Mouse (Mus musculus): ENCODE results near the gene Tmtc2.

The Tmtc2 gene

DNA sequence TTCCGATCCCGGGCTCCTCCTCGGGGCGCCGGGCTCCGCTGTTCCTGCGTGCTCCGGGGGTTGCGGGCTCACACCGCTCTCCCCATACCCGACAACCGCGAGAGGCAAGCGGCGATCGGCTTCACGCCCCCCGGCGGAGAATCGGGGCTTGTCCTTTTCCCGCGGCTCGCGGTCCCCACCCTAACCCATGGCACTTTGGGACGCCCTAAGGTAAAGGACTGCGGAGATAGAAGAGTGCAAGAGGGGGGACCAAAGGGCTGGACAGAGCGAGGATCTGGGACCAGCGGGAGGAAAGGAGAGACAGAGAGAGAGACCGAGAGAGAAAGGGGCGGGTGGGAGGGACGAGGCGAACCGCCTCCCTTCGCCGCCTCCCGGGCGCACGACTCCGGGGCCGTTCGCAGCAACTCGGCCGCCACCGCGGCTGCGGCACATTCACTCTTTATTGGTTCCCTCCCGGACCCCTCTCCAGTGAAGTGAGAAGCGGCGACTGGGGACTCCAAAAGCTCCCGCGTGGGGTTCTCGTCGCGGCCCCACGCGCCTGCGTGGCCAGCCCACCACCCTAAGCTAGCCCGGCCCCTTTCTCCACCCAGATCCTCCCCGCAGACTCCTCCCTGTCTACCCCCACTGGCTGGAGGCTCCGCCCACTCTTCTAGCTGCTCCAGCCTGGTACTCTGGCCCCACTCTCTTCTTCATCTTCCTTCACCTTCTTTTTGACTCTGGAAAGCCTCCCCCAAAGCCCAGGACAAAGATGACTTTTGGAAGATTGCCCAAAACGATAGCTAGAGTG is at the start of gene Tmtc2:
Gene Tmtc2, minus strand, starts transcription at position 544 of the 787 bp plus-strand sequence.
- DNase-seq (ENCODE audit: low spot score) = peak; percentile 88

DNA sequence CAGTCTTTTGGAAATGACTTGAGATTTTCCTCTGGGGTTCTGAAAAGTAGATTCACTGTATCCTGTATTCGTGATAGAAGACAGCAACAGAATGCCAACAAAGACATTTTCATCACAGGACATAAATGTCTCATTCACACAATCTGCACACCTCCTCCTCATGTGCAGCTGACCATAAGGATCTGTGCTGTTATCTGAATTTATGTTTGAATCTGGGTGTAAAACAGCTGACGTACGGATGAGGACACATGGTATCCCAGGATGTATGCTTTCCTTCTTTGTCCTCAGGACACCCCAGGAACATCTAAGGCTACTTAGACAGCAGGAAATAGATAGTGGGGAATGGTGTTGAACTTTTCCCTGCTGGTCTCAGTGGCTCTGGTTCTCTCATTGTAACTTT is 37.9 kb upstream of the Tmtc2 start:
- DNase-seq (ENCODE audit: low spot score) = no peak

DNA sequence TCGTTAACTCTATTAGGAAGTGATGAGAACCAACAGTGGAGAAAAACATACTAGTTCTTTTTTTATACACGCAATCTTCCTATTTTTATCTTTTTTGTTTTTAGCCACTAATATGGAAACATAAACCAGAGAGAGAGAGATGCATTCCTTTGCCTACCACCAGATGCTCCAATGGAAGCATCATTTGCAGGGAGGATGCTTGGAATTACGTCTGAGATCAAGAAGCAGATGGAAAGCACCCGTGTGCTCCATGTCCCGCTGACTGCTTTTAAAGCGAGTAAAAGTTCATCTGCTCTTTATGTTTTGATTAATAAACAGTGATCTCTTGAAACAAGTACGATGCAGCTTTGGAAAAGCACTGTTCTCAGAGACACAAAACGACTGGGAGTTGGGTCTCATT is 24.6 kb upstream of the Tmtc2 start:
- DNase-seq (ENCODE audit: low spot score) = no peak

DNA sequence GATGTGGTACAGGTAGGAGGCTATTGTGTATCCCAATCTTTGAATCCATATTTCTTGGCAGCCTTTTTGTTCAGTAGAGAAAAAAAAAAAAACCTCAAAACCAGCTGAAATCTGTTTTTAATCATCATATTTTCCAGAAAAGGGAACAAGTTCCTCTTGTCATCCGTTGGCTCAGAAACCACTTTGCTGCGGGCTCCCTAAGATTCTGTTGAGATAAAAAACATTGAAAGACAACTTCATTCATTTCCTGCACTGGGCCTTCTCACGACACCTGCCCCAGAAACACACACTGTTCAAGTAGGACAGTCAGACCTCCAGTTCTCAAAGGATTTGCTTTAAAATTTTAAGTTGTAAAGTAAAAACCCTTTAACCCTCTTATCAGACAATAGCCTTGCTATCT is 23.0 kb upstream of the Tmtc2 start:
- no peak for DNase-seq (ENCODE audit: low spot score)

DNA sequence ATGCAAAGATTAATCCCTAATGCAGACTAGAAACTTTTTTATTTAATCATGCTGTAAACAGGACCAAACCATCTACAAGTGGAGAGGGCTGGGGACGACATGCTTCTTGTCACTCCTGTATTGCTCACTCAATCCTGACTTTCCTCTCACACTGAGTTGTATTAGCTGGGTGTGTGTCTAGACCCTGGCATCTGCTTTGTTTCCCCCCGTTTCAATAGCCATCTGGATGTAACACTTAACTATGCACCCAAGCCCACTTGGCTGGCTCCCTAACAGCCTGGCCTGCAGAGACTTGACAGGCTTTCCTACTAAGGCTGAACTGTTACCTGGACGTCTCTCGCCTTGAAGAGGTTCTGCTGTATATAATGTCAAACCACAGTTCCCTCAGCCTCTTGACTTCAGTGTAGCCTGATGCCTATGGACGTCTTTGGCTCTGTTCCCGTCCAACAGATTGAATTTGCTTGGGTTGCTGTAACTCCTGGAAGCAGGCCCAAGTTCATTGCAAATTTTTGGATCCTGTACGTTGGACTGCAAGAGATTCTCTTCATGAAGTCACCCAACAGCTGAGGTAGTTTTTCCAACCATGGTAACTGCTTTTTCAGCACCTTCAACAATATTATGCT is 21.3 kb upstream of the Tmtc2 start:
- DNase-seq (ENCODE audit: low spot score) = no peak

DNA sequence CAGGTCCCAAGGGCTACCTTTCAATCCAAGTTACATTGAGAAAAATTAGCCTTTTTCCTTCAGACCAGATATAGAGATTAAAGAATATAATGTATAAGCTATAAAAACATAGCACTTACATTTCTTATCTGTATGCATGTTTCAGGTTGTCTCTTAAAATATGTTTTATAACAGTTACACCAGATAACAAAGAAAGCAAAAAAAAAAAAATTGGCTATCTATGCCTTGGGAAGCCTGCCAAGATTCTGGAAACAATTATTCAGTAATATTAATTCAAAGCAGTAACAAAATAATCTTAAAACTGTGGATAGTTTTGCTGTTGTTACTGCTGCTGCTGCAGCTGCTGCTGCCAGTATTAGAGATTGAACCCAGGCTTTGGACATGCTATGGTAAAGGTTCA is 13.9 kb upstream of the Tmtc2 start:
- no peak for DNase-seq (ENCODE audit: low spot score)

DNA sequence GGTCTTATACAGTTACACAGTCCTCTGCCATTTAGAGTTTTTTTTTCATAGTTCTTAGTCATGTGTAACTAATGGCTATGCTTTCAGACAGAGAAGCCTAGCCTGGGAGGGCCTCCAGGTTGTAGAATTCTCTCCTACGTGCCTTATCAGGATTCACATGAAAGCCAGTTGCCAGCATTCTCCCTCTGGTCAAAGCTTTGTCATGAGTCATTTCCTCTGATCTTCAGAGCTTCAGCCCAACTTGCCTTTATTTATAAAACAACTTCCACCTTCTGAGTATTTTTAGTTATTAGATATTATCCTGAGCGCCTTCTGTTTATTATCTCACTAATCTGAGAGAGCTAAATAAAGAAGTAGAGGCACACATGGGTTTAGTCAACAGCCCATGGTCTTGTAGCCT is 5.1 kb upstream of the Tmtc2 start:
- DNase-seq (ENCODE audit: low spot score) = no peak

DNA sequence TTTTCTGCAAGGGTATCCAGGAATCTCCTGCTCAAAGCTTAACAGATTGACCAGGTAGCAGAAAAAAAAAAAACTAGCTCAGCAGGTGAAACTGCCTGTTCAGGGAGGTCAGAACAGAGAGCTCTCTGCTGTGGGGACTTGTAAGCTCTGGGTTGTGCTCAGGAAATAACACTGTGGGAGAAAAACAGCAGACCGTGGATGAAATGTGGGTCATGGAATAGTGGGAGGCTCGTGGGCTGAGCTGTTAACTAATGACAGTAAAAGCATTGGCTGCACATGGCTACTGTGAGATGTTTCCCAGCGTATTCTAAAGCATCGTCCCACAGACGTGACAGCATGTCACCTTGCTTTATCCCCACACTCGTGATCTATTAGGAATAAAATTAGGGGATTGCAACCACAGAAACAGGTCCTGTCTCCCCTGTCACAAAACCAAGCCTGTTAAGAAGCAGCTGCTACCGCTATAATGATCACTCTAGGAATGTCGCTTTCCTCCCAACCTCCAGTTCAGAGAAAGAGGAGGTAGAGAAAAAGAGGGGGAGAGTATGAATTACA is 4.1 kb upstream of the Tmtc2 start:
- no peak for DNase-seq (ENCODE audit: low spot score)

DNA sequence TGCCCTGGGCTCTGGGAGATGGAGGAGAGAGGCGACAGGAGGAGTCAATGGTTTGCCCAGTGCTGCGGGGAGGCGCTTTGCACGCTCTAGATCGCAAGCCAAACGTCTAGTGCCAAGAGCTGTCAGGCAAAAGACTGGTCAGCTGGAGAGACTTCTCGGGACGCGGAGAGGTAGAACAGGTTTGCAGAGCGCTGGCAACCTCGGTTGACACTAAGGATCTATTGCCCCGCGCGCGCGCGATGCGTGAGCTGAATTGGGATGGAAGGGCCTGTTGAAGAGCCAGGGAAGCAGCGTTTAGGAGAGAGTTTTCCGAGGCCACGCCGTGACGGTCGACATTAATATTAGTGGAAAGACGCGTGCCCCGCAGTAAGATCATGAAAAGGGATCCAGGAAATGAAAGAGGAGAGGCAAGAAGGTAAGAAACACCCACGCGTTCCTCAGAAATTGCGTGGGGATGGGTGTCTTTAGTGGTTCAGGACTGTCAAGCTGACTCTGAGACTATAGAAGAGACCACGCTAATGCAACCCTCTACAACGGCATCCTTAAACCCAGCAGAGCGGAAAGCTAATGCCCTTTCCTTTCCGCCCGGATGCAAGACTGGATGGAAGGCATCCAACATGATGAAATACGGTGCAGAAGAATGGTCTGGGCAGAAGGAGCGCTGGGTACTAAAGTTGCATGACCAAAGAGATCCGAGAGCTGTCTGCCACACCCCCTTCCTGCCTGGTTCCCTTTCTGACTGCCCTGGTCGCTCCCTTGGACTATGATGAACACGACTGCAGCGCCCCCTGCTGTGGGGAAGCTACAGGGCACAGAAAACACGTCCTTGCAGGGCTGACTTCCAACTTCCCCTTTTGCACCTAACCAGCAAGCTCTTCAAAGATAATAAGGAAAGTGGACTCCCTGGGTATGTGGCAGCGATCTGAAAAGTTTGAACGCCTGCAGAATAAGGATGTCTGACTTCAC is 727 bp upstream of the Tmtc2 start:
- peak; percentile 91 for DNase-seq (ENCODE audit: low spot score)

DNA sequence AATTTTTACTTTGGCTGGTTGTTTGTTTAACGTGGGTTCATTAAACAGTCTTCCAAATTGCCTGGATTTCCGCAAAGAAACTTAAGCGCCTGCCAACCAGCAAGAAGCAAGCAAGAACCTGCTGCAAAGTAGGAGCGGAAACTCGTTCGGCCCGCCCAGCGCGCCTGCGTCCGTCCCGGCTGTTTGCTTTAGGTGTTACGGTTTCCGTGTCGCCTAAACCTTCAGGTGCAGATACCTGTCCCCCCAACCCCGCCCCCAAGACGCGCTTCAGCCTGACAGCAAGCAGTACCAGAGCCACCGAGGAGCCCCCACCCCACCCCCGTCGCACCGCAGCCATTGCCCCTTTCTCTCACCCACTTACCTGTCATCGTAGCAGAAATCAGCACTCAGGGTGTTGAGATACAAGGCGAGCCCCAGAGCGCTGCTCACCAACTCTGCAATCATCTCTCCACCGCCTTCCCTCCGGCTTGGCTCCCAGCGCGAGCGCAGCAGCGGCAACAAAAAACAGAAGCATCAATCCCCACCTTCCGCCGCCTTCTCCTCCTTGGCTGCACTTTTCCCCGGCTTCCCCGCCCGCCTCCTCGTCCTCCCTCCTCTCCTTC is 844 bp downstream of the Tmtc2 start:
- peak; percentile 64 for DNase-seq (ENCODE audit: low spot score)

DNA sequence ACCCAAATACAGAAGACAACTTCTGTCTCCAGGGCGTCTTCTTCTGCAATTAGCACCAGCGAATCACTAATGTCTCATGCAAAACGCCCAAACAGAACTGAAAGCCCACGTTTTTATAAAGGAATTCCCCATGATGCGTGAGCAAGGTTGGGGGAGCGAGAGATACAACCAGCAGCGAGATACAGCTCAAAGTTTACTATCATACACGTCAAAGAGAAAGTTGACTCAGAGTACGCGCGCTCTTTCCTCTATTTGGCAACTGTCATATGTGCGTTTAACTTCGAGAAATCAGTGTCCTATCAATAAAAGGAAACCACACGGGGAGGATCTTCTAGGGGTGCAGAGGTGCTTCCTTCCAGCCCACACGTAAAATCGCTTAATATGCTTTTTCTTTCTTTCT is 1.4 kb downstream of the Tmtc2 start:
- DNase-seq (ENCODE audit: low spot score) = no peak

DNA sequence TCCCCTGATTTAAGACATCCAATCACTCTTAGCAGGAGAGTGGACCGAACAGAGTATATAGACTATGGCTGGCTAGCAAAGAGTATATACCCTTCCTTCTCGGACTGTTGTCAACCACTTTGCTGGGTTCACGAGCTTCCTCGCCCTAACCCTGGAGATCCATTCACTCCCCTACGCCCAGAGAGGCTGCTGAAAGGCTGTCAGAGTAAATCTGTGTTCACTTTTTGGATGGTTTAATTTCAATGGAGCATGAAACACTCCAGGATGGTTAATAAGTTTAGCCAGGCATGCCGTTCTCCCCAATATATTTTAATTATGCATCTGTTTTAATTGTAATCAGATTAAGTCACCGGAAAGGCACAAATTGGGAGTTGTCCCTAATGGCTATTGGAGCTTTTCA is 1.9 kb downstream of the Tmtc2 start:
- no peak for DNase-seq (ENCODE audit: low spot score)

DNA sequence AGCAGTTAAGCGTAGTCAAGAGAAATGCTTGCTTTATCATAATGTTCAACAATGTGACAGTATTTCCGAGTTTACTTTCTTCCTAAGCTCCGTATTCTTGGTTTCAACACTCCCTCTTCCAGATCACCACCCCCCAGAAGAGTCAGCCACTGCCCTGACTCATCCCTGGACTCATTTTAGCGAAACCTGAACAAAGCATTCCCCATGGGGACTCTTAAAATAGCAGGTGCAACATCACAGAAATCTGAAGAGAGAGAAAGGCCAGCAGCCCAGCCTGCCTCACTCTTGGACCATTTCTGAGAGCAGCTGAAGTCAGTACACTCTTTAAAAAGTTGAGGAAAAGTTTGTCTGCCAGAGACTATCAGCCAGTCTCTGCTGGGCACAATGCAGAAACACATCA is 2.4 kb downstream of the Tmtc2 start:
- DNase-seq (ENCODE audit: low spot score) = no peak

DNA sequence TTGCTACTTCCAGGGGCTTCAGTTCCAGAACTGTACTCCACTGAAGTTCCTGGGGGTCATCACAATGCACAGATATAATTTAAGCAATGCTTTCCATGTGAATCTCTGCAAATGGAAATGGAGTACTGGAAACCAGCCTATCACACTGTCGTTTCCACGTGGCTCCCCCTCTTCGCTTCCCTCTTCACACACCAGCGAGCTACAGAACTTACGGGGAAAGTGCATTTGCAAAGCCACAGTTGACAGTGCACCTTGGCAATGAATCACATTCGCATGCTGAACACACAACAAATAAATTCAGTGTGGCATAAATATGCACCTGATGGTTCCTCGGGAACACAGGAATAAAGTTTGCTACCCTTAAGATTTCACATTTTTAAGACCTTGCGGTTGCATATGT is 3.2 kb downstream of the Tmtc2 start:
- no peak for DNase-seq (ENCODE audit: low spot score)

DNA sequence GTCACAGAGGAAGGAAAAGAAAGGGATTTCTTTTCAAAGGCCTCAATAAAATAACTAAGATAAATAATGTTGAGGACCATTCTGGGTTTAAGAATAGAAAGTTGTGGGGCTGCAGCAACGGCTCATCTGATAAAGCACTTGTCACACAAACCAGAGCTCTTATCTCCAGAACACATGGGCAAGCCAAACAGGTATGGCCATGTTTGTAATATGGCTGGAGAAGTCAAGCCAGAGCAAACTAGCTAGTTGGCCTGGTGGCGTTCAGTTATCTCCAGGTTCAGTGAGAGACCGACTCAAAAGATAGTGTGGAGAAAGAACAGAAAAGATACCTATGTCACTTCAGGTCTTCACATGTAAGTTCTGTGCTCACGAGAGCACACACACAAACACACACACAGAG is 4.7 kb downstream of the Tmtc2 start:
- DNase-seq (ENCODE audit: low spot score) = no peak

DNA sequence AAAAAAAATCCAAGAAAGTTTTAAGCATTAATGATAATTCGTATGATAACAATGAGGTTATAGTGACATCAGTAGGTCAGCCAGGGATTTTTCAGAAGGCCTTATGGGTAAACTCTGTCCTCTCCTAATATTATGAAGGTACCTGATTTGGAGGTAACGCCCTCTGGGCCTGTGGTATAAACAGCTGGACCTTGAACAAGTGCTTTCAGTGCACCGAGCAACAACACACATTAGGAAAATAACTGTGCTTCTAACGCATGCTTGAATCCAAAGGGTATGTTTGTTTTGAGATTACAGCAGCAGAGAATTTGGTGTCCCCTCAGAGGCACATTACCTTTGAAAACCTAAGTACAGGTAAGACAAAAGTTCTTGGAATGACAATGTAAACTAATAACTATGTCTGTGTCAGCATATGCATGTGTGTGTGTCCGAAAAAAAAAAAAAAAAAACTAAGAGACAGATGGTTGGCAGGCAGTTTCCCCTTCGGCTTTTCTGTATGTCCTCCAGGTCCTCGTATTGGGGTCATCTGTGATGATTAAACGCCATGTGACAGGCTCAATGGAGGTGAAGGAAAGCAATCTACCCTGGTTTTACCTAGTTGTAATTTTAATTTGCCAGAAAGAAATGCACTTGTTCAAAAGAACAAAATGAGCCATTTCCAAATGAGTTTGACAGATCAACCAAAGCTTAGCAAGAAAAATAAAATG is 6.3 kb downstream of the Tmtc2 start:
- DNase-seq (ENCODE audit: low spot score) = peak; percentile 17

DNA sequence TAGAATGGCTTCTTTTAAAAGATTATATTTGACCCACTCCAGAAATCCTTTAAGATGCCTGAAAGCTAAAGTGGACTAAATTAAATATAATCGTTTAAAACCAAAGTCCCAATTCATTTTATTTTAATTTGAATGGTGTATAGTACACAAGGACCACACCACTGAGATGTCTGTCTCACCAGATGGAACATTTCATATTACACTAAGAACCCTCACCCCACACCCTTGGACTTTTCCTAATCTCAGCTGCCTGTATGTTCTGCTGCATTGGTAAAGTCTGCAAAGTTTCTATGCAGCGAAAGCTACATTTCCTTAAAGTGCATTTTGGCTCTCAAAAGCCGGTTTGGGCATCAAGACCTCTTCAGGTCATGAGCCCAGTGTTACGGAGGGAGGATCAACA is 12.7 kb downstream of the Tmtc2 start:
- no peak for DNase-seq (ENCODE audit: low spot score)

DNA sequence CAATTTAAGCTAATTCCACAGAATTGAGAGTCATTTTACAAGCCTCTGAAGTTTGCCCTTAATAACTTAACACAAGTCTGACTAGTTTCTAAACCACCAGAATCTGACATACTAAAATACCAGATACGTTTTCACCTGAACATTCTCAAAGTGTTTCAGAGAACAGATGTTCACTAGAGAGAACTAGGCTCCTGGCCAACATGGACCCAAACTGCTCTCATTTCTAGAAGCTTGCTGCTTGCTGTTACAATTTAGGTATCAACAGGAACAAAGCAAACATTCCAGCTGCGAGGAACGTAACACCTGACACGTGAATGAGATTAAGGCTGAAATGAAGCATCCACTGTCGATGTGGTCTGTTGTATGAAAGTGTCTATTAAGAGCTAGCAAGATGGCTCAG is 16.7 kb downstream of the Tmtc2 start:
- no peak for DNase-seq (ENCODE audit: low spot score)

DNA sequence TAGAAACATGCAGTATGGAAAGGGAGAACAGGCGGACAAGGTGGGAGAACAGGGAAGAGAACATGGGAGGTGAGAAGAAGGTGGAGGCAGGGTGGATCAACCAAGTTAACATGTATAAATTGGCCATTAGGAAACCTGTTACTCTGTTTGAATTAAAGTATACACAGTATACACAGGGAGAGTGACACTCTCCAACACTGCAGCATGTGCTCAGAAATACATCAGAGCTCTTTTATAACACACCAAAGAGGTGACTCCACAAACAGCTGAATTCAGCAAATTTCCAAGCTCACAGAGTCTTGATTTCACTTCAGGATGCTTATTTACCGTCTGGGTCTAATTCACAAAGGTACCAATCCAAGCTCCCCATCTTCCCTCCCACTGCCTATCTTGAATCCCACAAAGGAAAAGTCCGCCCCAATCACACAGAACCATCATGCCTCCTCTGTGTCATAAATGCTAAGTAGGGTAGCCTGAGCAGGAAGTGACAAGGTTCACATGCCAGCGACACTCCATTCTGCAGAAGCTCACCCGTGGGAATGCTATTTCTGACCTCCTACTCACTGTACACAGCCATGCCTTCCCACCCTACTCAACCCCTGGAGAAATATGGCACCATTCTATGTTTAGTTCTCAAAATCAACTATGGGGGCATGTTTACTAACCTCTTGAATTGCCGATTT is 17.2 kb downstream of the Tmtc2 start:
- no peak for DNase-seq (ENCODE audit: low spot score)

DNA sequence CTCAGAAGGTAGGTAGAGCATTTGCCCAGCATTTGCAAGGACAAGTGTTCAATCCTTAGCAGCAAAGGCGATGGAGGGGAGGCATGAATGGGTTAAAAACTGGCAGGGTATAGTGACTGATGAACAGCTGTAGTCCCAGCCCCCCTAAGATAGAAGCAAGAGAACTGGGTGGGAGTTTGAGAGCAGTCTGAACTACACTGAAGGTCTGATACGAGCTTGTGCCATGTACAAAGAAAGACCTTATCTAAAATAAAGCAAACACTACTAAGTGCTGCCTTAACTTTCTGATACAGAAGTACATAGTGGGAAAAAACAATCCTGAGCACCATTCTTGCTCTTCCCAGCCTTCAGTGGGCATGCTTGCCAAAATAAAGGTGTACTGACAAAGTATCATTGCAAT is 20.1 kb downstream of the Tmtc2 start:
- no peak for DNase-seq (ENCODE audit: low spot score)

DNA sequence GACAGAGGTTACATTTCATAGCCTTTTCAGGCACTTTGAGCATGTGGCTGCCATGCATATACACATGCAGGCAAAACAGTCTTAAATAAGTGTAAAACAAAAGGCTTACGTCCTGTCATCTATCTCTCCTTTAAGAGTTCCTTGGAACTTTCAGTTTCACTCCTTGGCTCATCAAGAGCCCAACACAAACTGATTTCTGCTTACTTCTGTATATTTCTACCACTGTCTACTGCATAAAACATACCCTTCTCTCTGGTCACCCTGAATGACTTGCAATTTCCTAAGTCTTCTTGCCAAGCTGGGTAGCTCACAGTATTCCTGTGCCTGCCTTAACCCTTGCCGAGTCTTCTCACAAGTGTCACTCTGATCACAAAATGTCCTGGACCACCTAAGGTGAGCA is 26.2 kb downstream of the Tmtc2 start:
- no peak for DNase-seq (ENCODE audit: low spot score)
